Mouse (Mus musculus): ENCODE data around the gene Hmgcl. TPM values are rescaled to one million over a fixed set of nuclear protein-coding genes. Genes with fewer than 3 reads are reported as not detected.

Gene Hmgcl
- polyA plus RNA-seq (2014; fragmentation: Nextera tagmentation; extraction: Ambion mirVana): 60.3 and 63.3 TPM in 2 replicates

DNA sequence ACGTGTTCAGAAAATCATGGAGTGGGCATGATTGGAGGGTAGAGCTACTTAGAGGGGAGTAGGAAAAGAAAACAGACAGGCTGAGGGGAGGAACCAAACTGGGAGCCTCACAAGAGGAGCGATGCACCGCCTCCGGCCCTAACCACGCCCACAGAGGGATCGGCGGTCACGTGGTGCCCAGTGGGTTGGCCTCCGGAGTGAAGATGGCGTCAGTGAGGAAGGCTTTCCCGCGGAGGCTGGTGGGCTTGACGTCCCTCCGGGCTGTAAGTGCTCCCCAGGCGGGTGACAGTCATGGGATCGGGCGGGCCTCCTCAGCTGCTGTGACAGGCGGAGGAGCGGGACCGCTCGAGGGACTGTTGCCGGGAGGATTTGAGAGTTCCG, at the start of gene Hmgcl:
TSS of gene Hmgcl (plus strand) at position 171 of the 381 bp plus-strand sequence.
- peak within 1 kb of the TSS; percentile 76 for H3K27ac ChIP-seq

GRCm38 (mm10) chr4:135898380-135899049, 47.7 kb upstream of the Hmgcl start:
- Histone ChIP-seq H3K4me3 (replicated peaks; ENCODE audit: low read length) (no peak overlapping the region), H3K27me3 (ENCODE audit: control insufficient read depth, insufficient read depth, low read length) (no peaks in the 10 kb centered on the region), H3K9me3 (ENCODE audit: control insufficient read depth, low read length) (no peaks in the 10 kb centered on the region), H3K4me1 (replicated peaks; ENCODE audit: control insufficient read depth, insufficient read depth, low read length) (no peaks in the 10 kb centered on the region), H3K4me2 (replicated peaks) (no peak overlapping the region), H3K9ac (no peak overlapping the region), H3K27ac (no peak overlapping the region), H3K36me3 (replicated peaks; ENCODE audit: control insufficient read depth, insufficient read depth) (no peaks in the 10 kb centered on the region)
- ATAC-seq (ENCODE audit: low FRiP score) (no peak), DNase-seq (ENCODE audit: low spot score) (no peak)
- 80% methylated on average over 8 of the region's 9 CpGs for WGBS

More for the DNA sequence above, at the start of gene Hmgcl:
- no peaks in the 10 kb centered on the region for H3K27me3 ChIP-seq (ENCODE audit: control insufficient read depth, insufficient read depth, low read length)
- DNase-seq (ENCODE audit: low spot score) (peak; percentile 92), ATAC-seq (ENCODE audit: low FRiP score) (peak; percentile 92)
- peaks cover 12% of the 10 kb centered on the region for H3K4me1 ChIP-seq (replicated peaks; ENCODE audit: control insufficient read depth, insufficient read depth, low read length)
- H3K9ac ChIP-seq: peak within 1 kb of the TSS; percentile 78
- peak within 1 kb of the TSS; percentile 69 for H3K4me2 ChIP-seq (replicated peaks)
- under 1% methylated on average over 23 of the region's 23 CpGs for WGBS
- no peaks in the 10 kb centered on the region for H3K9me3 ChIP-seq (ENCODE audit: control insufficient read depth, low read length)
- H3K36me3 ChIP-seq (replicated peaks; ENCODE audit: control insufficient read depth, insufficient read depth): peaks cover 15% of the 10 kb centered on the region
- peak within 1 kb of the TSS; percentile 68 for H3K4me3 ChIP-seq (replicated peaks; ENCODE audit: low read length)

GRCm38 (mm10) chr4:135899050-135899448, 47.2 kb upstream of the Hmgcl start:
- no peak overlapping the region for H3K27ac ChIP-seq
- H3K36me3 ChIP-seq (replicated peaks; ENCODE audit: control insufficient read depth, insufficient read depth): no peaks in the 10 kb centered on the region
- DNase-seq (ENCODE audit: low spot score): no peak
- no peaks in the 10 kb centered on the region for H3K27me3 ChIP-seq (ENCODE audit: control insufficient read depth, insufficient read depth, low read length)
- H3K9ac ChIP-seq: no peak overlapping the region
- no peaks in the 10 kb centered on the region for H3K9me3 ChIP-seq (ENCODE audit: control insufficient read depth, low read length)
- no peak overlapping the region for H3K4me2 ChIP-seq (replicated peaks)
- no peak for ATAC-seq (ENCODE audit: low FRiP score)
- WGBS: 94% methylated on average over 7 of the region's 7 CpGs
- H3K4me3 ChIP-seq (replicated peaks; ENCODE audit: low read length): no peak overlapping the region
- no peaks in the 10 kb centered on the region for H3K4me1 ChIP-seq (replicated peaks; ENCODE audit: control insufficient read depth, insufficient read depth, low read length)

DNA sequence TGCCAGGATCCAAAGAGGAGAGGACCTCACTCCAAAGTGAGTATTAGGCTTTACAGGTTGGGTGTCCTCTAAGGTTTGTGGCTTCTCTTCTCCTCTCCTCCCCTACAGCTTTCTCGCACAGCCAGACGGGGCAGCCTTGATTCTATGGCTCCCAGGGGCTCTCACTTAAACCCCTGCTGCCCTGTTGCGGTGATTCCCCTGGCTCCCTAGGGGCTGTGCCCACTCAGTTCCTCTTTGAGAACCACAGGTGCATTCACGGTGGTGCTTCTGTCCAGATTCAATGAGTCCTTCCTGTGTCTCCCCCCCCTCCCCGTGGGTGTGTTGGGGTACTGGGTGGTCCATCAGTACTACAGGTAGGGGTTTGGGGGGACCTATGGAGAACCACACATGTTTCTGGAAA, 46.2 kb upstream of the Hmgcl start:
- no peak for ATAC-seq (ENCODE audit: low FRiP score)
- H3K36me3 ChIP-seq (replicated peaks; ENCODE audit: control insufficient read depth, insufficient read depth): no peaks in the 10 kb centered on the region
- no peak overlapping the region for H3K27ac ChIP-seq
- H3K9ac ChIP-seq: no peak overlapping the region
- no peaks in the 10 kb centered on the region for H3K27me3 ChIP-seq (ENCODE audit: control insufficient read depth, insufficient read depth, low read length)
- H3K4me3 ChIP-seq (replicated peaks; ENCODE audit: low read length): no peak overlapping the region
- no peaks in the 10 kb centered on the region for H3K4me1 ChIP-seq (replicated peaks; ENCODE audit: control insufficient read depth, insufficient read depth, low read length)
- no peaks in the 10 kb centered on the region for H3K9me3 ChIP-seq (ENCODE audit: control insufficient read depth, low read length)
- WGBS: 79% methylated on average over 5 of the region's 5 CpGs
- DNase-seq (ENCODE audit: low spot score): no peak
- H3K4me2 ChIP-seq (replicated peaks): no peak overlapping the region

DNA sequence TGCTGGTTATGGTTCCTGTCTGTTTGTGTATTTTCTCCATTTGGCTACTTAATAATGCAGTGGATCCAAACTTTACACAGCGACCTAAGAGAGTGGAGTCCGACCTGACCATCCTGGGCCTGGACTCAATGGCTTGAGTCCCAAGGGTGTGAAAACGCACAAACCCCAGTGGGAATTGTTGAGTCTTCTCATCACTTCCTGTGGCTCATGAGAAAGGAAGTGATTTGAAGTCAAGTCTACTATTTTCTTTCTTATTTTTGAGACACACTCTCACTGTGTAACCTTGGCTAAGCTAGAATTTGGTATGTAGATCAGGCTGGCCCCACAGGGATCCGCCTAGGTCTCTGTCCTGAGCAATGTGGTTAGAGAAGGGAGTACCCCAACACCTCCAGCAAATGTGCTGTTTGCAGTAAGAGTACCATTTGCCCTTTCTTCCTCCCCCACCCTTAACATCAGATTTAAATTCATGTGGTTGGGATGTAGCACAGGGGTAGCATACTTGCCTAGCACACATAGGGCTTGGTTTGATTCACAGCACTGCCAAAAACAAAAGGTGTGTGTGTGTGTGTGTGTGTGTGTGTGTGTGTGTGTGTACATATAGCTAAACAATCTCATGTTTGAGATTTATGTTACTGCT, 43.5 kb upstream of the Hmgcl start:
- Histone ChIP-seq H3K36me3 (replicated peaks; ENCODE audit: control insufficient read depth, insufficient read depth) (no peaks in the 10 kb centered on the region), H3K4me1 (replicated peaks; ENCODE audit: control insufficient read depth, insufficient read depth, low read length) (no peaks in the 10 kb centered on the region), H3K9ac (no peak overlapping the region), H3K27ac (no peak overlapping the region), H3K4me2 (replicated peaks) (no peak overlapping the region), H3K9me3 (ENCODE audit: control insufficient read depth, low read length) (no peaks in the 10 kb centered on the region), H3K27me3 (ENCODE audit: control insufficient read depth, insufficient read depth, low read length) (no peaks in the 10 kb centered on the region), H3K4me3 (replicated peaks; ENCODE audit: low read length) (no peak overlapping the region)
- ATAC-seq (ENCODE audit: low FRiP score) (no peak), DNase-seq (ENCODE audit: low spot score) (no peak)
- WGBS: 96% methylated on average over 4 of the region's 4 CpGs

- DNase-seq (ENCODE audit: low spot score) (no peak), ATAC-seq (ENCODE audit: low FRiP score) (no peak)
- H3K27me3 ChIP-seq (ENCODE audit: control insufficient read depth, insufficient read depth, low read length): no peaks in the 10 kb centered on the region
- H3K27ac ChIP-seq: no peak overlapping the region
- H3K4me3 ChIP-seq (replicated peaks; ENCODE audit: low read length): no peak overlapping the region
- WGBS: 68% methylated on average over 1 of the region's 1 CpGs
- no peaks in the 10 kb centered on the region for H3K4me1 ChIP-seq (replicated peaks; ENCODE audit: control insufficient read depth, insufficient read depth, low read length)
- no peaks in the 10 kb centered on the region for H3K36me3 ChIP-seq (replicated peaks; ENCODE audit: control insufficient read depth, insufficient read depth)
- H3K9me3 ChIP-seq (ENCODE audit: control insufficient read depth, low read length): no peaks in the 10 kb centered on the region
- no peak overlapping the region for H3K4me2 ChIP-seq (replicated peaks)
- H3K9ac ChIP-seq: no peak overlapping the region
These were observed 41.4 kb upstream of the Hmgcl start for GRCm38 (mm10) chr4:135904810-135905209.

- no peak for ATAC-seq (ENCODE audit: low FRiP score)
- 89% methylated on average over 3 of the region's 3 CpGs for WGBS
- no peak overlapping the region for H3K27ac ChIP-seq
These were observed 39.6 kb upstream of the Hmgcl start for GRCm38 (mm10) chr4:135906633-135907032.

GRCm38 (mm10) chr4:135909326-135910066, 36.8 kb upstream of the Hmgcl start:
- Histone ChIP-seq H3K36me3 (replicated peaks; ENCODE audit: control insufficient read depth, insufficient read depth) (no peaks in the 10 kb centered on the region), H3K27ac (no peak overlapping the region), H3K27me3 (ENCODE audit: control insufficient read depth, insufficient read depth, low read length) (no peaks in the 10 kb centered on the region), H3K4me3 (replicated peaks; ENCODE audit: low read length) (no peak overlapping the region), H3K4me2 (replicated peaks) (no peak overlapping the region), H3K4me1 (replicated peaks; ENCODE audit: control insufficient read depth, insufficient read depth, low read length) (0 out of 2 replicates have a peak, but pooled peaks cover 9% of the 10 kb centered on the region), H3K9ac (no peak overlapping the region), H3K9me3 (ENCODE audit: control insufficient read depth, low read length) (no peaks in the 10 kb centered on the region)
- DNase-seq (ENCODE audit: low spot score): no peak
- WGBS: 80% methylated on average over 13 of the region's 13 CpGs
- no peak for ATAC-seq (ENCODE audit: low FRiP score)

More at GRCm38 (mm10) chr4:135906633-135907032, 39.6 kb upstream of the Hmgcl start:
- Histone ChIP-seq H3K27me3 (ENCODE audit: control insufficient read depth, insufficient read depth, low read length) (no peaks in the 10 kb centered on the region), H3K36me3 (replicated peaks; ENCODE audit: control insufficient read depth, insufficient read depth) (no peaks in the 10 kb centered on the region), H3K9me3 (ENCODE audit: control insufficient read depth, low read length) (no peaks in the 10 kb centered on the region), H3K4me3 (replicated peaks; ENCODE audit: low read length) (no peak overlapping the region), H3K4me1 (replicated peaks; ENCODE audit: control insufficient read depth, insufficient read depth, low read length) (no peaks in the 10 kb centered on the region), H3K9ac (no peak overlapping the region), H3K4me2 (replicated peaks) (no peak overlapping the region)
- no peak for DNase-seq (ENCODE audit: low spot score)

DNA sequence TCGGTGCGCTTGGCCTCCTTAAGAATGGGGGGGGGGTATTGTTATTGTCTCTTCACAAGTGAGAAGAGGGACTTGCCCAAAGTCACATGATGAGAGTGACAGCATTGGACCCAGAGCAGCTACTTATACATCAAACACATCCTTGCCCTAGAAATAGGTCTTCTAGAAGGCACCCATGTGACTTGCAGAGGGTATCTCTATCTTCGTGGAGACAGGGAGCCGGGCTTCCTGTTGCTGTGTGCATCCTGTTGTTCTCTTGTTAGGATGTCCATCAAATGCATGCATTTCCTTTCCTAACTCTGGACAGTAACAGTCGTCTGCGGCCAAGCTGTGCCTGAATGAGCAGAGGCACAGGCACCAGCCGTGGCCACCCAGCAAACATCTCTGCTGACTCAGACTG, 34.7 kb upstream of the Hmgcl start:
- Histone ChIP-seq H3K4me2 (replicated peaks) (no peak overlapping the region), H3K4me1 (replicated peaks; ENCODE audit: control insufficient read depth, insufficient read depth, low read length) (0 out of 2 replicates have a peak, but pooled peaks cover 9% of the 10 kb centered on the region), H3K4me3 (replicated peaks; ENCODE audit: low read length) (no peak overlapping the region), H3K36me3 (replicated peaks; ENCODE audit: control insufficient read depth, insufficient read depth) (no peaks in the 10 kb centered on the region), H3K9me3 (ENCODE audit: control insufficient read depth, low read length) (no peaks in the 10 kb centered on the region), H3K9ac (no peak overlapping the region), H3K27me3 (ENCODE audit: control insufficient read depth, insufficient read depth, low read length) (no peaks in the 10 kb centered on the region), H3K27ac (no peak overlapping the region)
- WGBS: 71% methylated on average over 7 of the region's 7 CpGs
- ATAC-seq (ENCODE audit: low FRiP score) (no peak), DNase-seq (ENCODE audit: low spot score) (no peak)
